Mouse (Mus musculus) erythroblast, adult 5-6 weeks (primary cell): Measurements from ENCODE around the gene Myh15. TPM values are rescaled to one million over a fixed set of nuclear protein-coding genes. Genes with fewer than 3 reads are reported as not detected.
A peak's percentile ranks its signal among the peaks of the same experiment; 100 is the strongest.

Source experiments
- ATAC-seq: replicated peaks from 2 replicates; pipeline ENCODE4 v1.8.0; 2016; ENCODE audit warnings: moderate number of reproducible peaks, mild to moderate bottlenecking, moderate TSS enrichment, inconsistent platforms; ENCODE audit not compliant: poor library complexity, low FRiP score, severe bottlenecking
- total RNA-seq, 2 experiments: library from RNA; stranded (forward) in 1 of 2; stranded (reverse) in 1 of 2; fragments of 150-400 nt in 1 of 2; fragments of 200-764, 138-1000 nt in 1 of 2; gene quantifications; 2 replicates each; pipeline versions ENCODE4 v1.2.3 to v1.2.4; 2015 to 2017; ENCODE audit warnings: low replicate concordance in 2 of 2

Gene Myh15
- not detected in 2 replicates for total RNA-seq (2015; ENCODE audit: low replicate concordance)
- not detected in 2 replicates for total RNA-seq (2017; ENCODE audit: low replicate concordance)

DNA sequence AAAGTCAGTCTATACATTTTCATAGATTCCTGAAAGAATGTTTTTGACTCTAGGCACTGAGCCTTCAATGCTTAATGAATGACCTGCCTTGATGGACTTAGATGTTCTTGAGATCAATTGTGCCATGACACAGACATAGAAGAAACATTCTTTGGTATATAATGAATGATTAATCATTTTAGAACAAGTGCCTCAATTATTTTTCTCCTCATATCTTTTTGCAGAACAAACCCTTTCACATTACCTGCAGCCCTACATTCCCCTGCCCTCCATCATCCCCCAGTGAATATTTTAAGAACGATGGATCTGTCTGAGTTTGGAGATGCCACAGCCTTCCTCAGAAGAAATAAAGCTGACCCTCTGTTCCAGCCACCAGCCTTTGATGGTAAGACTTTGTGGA, at the start of gene Myh15:
Myh15 (plus strand) TSS at position 301 of the 400 bp plus-strand sequence.
- no peak for ATAC-seq

DNA sequence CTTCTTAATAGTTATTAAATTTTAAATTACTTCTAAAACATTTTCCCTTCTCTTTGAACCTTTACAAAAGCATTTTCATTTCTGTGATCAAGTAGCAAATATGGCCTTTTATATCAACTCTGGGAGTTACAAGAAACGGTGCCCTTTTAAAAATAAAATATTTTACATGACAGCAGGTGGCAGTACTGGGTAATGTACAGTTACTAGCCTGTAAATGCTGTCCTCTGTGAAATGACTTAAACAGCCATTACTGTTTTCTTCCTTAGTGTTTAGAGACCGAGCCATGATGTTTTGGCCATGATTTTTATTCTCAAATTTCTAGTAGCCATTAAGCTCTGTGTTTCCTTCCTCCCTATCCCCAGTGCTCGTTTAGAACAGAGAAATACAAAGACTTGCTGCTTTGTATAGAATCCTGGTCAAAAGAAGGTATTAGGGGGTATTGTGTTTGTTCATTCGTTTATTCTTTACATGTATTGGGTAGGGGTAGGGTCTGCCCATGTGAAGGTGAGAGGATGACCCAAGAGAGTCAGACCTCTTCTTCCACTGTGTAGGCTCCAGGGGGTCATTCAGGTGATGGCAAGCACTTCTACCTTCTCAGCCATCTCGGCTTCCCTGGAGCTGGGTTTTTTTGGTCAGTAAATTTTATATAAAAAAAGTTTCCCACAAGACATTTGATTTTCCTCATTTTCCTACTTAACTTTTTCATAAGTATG, 40.5 kb upstream of the Myh15 start:
- ATAC-seq = no peak

DNA sequence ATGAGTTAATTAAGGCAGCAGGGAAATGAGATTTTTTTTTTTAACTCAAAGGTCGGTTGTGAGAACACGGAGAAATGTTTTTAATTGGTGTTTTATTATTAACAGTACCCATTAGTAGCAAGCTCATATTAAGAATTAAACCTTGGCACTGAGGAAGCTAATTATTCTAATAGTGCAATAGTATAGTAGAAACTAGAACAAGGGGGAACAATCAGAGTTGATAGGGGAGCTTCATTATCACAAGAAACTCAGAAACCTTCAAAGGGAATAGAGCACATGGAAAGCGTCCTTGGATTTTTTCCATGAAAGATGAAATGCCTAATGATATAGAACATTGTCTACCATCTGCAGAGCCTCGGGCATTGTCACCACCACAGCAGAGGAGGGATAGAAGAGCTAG, 21.4 kb upstream of the Myh15 start:
- no peak for ATAC-seq

DNA sequence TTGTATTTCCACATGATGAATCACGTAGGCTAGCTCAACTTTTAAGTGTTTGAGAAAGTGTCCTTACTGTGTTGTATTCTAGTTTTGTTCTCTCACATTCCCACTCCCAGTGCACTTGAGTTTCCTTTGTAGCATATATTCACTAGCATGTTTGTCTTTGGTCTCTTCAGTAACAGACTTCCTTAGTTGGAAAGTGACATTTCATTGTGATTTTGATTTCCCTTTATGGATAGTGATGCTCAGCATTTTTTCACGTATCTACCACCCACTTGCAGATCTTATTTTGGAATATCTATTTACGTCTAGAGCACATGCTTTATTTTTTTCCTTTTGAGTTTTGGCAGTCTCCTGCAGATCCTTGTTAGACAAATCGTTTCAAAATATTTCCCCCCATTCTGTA, 19.5 kb upstream of the Myh15 start:
- no peak for ATAC-seq

DNA sequence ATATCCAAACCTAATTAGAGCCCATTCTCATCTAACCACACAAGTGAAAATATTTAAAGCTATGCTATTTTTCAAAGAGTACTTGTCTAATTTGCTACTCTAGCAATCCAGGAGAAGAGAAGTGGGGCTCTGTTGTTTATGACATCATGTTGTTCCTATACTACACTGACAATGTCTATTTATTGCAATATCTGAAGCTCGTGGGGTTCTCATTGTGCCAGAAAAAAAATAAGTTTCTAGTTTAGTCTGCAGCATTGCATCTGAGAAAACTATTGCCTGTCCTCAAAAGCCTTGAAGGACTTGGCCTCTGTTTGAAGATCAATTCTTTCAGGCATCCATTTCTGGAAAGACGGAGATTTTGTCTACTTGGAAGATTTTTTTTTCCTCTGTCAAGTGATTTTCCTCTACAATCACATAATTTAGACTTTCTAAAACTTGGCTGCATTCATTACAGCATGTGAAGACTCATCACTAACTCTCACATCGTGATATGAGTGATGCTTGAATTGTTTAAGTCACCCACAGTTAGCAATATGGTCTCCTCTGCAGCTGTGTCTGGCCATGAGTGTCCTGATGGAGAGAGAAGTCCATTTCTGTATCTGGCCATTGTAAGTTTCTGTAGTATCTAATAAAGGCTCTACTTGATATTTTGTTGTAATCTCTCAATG, 16.6 kb upstream of the Myh15 start:
- ATAC-seq = no peak

DNA sequence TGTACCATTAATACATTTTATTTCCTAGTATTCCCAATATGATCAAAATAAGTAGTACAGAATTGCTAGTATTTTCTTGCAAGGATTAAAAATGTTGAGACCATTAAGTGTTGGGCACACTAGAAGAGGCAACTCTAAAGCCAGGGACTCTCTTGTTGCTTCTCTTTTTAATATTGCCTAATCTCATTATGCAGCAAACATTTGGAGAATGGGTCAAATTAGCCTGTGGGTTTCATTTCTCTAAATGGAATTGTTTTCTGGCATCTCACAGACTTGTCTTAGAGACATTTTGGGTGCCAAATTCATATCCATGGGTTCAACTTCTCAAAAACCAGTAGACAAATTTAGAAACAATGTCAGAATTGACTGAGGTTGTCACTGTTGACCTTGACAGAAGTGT, 8.1 kb upstream of the Myh15 start:
- no peak for ATAC-seq

DNA sequence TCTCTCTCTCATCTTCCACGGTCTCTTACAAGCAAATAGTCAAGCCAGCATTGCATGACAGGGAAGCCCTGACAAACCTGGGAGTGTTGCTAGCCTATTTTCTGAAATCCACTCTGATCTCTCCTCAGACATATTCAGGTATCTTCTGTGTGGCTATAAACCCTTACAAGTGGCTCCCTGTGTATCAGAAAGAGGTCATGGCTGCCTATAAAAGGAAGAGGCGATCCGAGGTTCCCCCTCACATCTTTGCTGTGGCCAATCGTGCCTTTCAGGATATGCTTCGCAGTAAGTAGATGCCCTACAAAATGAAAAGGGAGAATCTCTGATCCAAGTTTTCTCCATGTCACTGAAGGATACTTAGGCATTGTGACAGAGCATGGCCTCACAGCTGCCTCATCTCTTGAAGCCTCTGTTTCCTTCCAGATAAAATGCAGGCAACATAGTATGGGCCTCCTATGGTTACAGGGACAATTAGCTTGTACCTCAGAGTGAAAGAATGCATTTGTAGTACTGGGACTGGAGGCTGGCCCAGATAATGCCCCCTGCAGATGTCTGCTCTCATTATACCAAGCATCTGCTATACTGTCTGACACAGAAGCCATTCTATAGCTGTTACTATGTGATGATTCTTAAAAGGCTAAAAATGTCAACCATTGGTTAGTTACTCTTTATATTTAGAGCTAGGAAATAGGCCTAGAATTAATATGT, 12.1 kb downstream of the Myh15 start:
- ATAC-seq = no peak

DNA sequence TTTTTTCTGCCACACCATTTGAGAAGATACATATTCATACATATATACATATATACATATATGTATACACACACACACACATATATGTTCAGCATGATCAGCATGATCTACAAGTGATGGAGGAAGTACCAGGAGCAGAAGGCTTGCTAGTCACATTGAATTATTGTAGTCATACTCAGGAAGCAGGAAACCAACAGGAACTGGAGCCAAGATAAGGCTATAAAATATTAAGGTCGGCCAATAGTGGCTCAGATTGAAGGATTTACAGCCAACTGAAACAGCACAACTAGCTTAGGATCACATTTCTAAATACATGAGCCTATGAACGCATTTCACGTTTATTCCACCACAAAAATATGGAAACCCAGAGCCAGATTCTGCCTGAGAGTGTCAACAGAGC, 14.0 kb downstream of the Myh15 start:
- no peak for ATAC-seq

DNA sequence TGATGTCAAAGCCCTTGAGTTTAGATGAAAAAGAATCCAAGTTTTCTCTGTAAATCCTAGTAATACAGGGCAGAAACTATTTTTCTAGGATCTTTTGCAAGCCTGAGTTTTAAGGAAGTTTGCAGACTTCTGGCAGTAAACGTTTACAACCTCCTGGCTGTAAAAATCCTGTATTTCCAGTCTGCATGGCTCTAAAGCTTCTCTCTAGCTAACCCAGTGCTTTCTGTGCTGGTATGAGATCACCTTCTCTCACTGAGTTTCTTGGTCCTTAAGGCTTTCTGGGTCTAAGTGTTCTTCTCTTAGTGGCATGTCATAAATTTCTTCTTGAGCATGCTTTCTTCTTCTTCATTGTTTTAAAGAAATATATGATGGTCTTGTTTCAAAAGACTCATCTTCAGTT, 70.7 kb downstream of the Myh15 start:
- no peak for ATAC-seq

DNA sequence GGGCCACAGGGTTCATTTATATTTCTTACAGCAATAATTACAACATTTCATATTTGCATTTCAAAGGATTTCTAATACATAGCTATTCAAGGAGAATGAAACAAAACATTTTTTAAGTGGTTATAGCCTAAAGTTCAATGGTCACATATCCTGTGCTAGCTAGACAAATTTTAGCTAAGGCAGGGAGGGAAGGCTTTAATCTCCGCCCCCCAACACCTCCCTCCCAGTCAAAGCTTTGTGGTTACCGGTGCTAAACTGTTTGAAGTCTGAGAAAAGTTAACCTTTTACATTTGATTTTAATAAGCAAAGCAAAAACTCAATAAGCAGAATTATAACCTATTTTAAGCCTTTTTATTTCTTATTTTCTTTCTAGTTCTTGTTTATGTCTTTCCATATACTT, 98.9 kb downstream of the Myh15 start:
- no peak for ATAC-seq

DNA sequence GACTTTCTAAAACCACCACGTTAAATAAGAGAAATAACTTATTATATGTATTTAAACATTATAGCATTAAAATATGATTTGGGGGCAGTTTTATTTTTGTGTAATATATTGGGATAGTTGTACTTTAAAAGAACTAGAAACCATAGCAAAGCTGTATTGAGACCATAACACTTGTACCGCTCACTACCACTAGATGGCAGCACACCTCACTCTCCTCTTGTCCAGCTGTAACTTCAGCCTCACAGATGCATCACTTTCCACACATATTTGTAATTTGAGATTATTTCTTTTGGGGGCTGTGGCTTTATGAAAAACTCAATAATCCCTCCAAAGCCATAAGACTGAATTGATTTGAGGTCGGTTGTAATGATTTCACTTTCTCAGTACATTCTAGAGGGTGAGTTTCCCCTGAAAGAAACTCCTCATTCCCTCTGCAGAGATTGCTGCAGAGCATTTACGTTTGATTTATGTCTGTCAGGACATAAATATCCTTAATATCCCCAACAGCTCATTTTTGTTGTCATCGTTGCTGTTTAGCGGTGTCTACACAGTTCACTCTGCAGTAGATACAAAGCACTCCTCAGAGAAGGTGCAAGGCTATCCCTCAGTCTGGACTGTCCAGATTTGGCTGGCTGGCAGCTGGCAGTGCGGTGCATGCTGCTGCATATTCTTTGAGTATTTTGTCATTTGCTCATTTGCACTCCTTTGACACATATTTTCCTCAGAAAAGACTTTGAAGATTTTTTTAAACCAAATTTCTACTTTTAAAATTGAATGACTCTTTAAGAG, 107.3 kb downstream of the Myh15 start:
- ATAC-seq = peak; percentile 69

DNA sequence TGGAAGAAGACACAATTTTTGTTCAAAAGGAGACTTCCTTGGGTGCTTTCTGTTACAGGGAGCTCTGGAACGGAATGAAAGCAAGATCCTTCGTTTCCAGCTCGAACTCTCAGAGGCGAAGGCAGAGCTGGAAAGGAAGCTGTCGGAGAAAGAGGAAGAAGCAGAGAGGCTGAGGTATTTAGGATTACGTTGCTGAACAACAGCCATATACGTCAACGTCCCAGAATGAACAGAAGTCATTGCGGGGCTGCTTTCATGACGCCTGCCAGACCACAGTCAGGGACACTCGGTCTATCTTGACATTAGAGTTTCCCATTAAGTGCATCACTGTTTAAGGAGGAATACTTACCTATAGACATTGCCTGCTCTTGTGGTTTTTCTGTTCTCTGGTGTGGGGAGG, 108.4 kb downstream of the Myh15 start:
- ATAC-seq = no peak

DNA sequence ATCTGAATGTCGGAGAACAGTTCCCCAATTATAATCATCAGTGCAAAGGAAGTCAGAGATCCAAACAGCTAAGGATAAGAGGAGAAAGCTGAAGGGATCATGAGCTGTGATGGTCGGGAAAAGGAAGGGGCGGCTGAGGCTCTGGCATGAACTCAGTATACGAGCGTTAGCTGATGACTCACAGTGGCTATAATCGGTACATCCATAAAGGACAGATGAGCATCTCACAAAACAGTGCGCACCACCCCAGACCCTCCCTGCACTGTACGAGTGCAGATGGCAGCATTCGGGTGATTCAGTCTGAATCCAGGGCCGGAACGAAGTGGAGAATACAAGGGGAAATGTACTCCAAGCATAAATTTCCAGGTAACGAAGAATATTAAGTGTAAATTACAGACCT, 110.0 kb downstream of the Myh15 start:
- no peak for ATAC-seq

DNA sequence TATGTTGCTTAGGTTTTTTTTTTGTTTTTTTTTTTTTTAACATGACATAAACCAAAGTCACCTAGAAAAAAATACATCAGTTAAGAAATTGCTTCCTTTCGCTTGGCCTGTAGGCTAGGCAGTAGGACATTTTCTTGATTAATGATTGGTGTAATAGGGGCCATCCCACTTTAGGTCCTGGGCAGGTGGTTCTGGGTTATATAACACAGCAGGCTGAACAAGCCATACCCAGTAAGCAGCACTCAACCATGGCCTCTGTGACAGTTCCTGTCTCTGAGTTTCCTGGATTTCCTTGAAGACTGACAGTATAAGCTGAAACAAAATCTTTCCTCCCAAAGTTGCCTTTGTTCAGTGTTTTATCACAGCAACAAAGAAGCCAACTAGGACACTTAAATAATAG, 117.8 kb downstream of the Myh15 start:
- ATAC-seq = no peak

DNA sequence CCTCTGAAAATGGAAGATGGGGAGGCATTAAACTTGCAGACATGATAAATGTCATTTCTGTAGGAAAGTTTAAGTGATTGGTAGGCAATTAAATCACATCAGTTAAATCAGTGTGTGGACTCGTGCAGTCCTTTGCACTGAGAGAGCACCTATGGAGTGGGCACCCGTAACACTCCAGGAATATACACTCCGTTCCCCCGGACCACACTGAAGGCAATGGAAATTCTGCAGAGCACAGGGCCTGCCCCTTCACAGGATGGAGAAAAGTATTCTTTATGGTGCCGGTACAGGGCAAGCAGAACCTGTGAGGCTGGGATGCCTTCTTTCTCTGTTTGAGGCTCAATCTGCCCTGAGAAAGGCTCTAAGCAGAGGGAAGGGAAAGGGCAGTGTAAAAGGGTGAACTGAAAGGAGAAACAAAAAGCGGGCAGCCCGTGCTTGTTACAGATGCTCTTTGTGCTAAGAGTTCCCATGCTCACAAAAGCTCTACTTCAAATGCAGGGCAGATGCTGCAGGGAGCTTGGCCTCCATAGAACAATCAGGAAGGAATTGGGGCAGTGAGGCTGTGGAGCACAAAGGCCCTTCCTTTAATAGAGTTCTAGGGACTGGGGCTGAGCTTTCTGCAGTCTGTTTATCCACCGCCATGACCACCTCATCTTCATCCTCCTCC, 118.6 kb downstream of the Myh15 start:
- no peak for ATAC-seq

DNA sequence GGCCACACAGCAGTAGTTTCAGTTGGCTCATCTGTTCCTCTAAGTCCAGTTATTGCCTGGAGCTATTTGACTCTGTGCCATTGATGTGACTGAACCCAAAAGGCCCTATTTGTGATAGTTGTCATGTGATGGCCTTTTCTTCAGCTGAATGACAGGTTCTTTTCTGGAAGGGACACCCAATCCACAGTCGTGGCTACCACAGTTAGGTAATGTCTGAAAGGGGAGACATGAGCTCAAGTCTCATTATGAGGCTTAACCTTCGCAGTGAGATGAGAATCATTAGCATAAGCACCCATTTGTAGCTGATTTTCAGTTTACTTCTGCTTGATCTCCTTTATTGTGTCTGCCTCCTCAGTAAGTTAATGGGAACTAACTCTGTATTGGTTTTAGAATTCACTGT, 136.2 kb downstream of the Myh15 start:
- no peak for ATAC-seq

DNA sequence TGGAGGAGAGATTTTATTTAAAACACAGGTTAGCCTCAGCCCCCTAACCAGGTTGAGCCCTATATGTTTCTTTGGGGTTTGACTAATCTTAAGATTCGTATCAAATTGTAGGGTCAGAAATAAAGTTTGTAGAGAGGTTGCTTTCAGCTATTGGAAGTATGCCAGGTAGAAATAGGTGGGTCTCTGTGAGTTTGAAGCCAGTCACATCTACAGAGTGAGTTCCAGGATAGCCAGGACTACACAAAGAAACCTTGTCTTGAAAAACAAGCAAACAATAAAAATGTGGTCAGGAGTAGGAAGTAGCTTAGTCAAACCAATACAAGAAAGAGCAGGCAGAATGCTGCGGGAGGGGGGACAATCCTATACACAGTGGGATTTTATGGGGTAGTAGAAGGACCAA, 136.7 kb downstream of the Myh15 start:
- no peak for ATAC-seq

DNA sequence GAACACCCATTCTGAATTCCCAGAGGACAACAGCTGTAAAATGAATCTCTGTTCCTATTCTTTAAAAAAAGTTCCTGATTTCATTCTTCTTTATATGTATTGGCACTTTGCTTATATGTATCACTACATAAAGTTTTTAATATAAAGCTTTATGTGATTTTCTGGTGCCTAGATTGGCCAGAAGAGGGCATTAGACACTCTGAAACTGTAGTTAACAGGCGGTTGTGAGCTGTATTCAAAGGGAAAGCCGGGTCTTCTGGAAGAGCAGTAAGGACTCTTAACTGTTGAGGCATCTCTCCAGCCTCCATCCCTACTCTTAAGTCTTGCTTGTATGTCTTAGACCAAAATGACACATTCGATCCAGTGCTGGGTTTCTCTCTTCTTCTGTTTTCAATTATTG, 139.0 kb downstream of the Myh15 start:
- no peak for ATAC-seq

DNA sequence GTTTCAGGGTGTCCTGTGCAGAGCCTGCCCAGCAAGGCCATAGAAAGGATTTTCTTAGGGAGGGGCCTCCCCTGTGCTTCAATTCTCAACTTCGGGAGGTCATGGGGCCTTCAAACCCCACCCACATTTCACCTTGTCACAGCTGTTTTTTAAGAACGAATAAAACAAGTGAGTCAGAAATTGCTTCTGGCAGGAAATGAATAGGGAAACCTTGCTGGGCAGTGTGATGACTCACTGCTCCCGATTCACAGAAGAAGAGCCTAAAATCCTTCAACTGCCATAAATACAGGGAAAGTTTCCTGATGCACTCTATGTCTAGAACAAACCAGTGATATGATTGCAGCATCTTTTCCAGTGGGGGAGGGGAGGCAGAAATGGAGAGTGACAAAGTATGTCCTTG, 140.7 kb downstream of the Myh15 start:
- ATAC-seq = no peak

DNA sequence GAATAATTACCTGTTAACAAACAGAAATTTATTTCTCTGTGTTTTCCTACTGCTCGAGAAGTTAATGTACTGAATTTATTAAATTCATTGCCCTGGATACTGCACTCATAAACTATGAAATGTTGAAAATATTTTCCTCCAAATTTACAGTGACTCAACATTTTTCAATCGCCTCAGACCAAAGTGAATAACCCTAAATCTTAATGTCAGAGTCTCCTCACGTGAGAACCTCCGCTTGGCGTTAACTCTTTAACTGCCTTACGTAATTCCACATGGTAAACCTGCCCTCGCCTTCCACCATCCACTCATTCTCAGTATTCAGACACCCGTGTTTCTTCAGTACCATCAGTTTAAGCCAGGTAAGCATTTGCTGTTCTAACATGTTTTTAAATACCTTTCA, 166.4 kb downstream of the Myh15 start:
- no peak for ATAC-seq
